Mouse (Mus musculus) midbrain, embryonic 12.5 days (tissue): ENCODE data around the gene Dnah7c. TPM values are rescaled to one million over a fixed set of nuclear protein-coding genes. Genes with fewer than 3 reads are reported as not detected.
"Not testable (repeated sequence)": the region's sequence is repeated elsewhere in the genome, so short reads cannot be mapped to it uniquely, and the experiment has no call there.

Source experiments
- ATAC-seq: fragments of 200-750 bp; cut with Nextera tagmentation; 2 replicates; pipeline ENCODE4 v1.8.0; 2017; ENCODE audit warnings: low read depth, moderate TSS enrichment, moderate library complexity; ENCODE audit not compliant: low FRiP score
- H3K27ac ChIP-seq: fragments of 300-500 bp; sonication (generic); replicated peaks from 2 replicates; pipeline ENCODE4 v1.5.1; 2016; ENCODE audit warnings: mild to moderate bottlenecking
- H3K27me3 ChIP-seq: fragments of 300-500 bp; sonication (generic); 2 replicates; pipeline ENCODE4 v1.6.1; 2016; ENCODE audit warnings: mild to moderate bottlenecking
- H3K36me3 ChIP-seq: fragments of 300-500 bp; sonication (generic); 2 replicates; pipeline ENCODE4 v1.6.1; 2016
- H3K4me1 ChIP-seq: fragments of 300-500 bp; sonication (generic); 2 replicates; pipeline ENCODE4 v1.6.1; 2016
- H3K4me2 ChIP-seq: fragments of 300-500 bp; sonication (generic); replicated peaks from 2 replicates; pipeline ENCODE4 v1.6.1; 2016; ENCODE audit warnings: mild to moderate bottlenecking, moderate library complexity
- H3K4me3 ChIP-seq: fragments of 300-500 bp; sonication (generic); 2 replicates; pipeline ENCODE4 v1.5.1; 2016; ENCODE audit warnings: mild to moderate bottlenecking
- H3K9ac ChIP-seq: fragments of 300-500 bp; sonication (generic); replicated peaks from 2 replicates; pipeline ENCODE4 v1.6.1; 2016; ENCODE audit warnings: mild to moderate bottlenecking, moderate library complexity
- H3K9me3 ChIP-seq: fragments of 300-500 bp; sonication (generic); 2 replicates; pipeline ENCODE4 v1.6.1; 2016; ENCODE audit warnings: mild to moderate bottlenecking
- WGBS: fragments of 180-500 bp; shearing (Covaris S2); methylation state at CpG from one replicate; pipeline ENCODE4 v1.1.7; 2016; 5-methylcytosine and 5-hydroxymethylcytosine counted together
- polyA plus RNA-seq: library from polyadenylated mRNA; unstranded; fragments of >200 nt; fragmentation: Nextera tagmentation; extraction: Ambion mirVana; gene quantifications from 2 replicates; pipeline ENCODE4 v1.2.1, GENCODE M21; 2016

Dnah7c gene
- polyA plus RNA-seq, result 0.13 and 0.37 TPM in 2 replicates

DNA sequence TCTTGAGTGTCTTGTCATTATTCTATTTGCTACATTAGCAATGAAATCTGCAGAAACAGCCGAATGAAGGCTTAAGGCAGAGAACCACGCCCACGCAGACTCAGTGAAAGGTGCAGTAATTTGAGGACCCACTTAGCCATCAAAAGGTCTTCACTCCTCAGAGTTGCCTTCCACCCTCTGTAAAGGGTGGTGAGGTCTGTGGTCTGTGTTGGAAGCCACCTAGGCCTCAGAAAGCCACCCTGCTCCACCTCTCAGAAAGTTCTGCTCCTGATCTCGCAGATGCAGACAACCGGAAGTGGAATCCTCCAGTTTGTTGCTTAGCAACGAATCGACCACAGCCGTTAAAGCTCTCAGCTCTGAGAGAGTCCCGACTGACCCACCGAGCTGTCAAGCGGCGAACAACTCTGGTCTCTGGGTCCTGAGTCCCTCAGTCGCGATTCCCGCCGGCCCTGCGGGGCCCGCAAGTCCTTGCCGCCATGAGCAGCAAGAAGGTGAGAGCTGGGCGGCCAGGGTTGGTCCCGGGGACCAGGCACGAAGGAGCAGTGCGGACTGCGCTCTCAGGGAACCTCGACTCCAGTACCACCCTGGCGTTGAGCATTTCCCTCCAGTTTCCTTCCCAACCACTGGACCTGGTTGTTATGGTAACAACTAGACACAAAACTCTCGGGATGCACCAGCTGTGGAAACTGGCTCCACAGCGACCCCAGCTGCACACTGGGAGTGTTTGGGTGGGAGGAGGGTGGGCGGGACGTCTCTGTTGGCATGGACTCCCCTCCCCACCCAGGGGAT lies at the start of gene Dnah7c:
Gene Dnah7c, plus strand, starts transcription at position 456 of the 789 bp plus-strand sequence.
- Histone ChIP-seq H3K9me3 (no peaks in the 10 kb centered on the region), H3K4me2 (peak within 1 kb of the TSS; percentile 73), H3K4me1 (no peaks in the 10 kb centered on the region), H3K27me3 (no peaks in the 10 kb centered on the region), H3K36me3 (no peaks in the 10 kb centered on the region), H3K27ac (no peak within 1 kb of the TSS), H3K9ac (peak within 1 kb of the TSS; percentile 46; the same call in 1 of the 2 replicates), H3K4me3 (peak within 1 kb of the TSS; percentile 54)
- 9% methylated on average over 30 of the region's 30 CpGs for WGBS
- peak; percentile 84 for ATAC-seq

DNA sequence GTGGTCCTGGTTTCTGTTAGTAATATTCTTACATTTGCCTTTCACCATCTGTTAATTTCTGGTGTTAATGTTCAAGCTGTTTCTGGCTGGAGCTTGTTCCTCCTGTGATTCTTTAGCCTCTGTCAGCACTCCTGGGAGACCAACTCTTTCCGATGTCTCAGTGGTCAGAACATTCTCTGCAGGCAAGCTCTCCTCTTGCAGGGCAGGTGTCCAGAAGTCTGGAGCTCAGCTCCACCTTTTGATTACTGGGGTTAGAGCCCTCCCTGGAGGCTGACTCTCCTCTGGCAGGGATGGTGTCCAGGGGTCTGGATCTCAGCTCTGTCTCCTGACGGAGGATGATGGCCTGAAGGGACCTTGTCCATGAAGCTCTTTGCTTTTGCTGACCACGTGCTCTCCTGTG lies 44.8 kb upstream of the Dnah7c start:
- not testable (repeated sequence) for H3K4me3 ChIP-seq, ATAC-seq, H3K9ac ChIP-seq, H3K27me3 ChIP-seq, H3K4me2 ChIP-seq, H3K27ac ChIP-seq, H3K36me3 ChIP-seq, H3K9me3 ChIP-seq, H3K4me1 ChIP-seq
- 95% methylated on average over 3 of the region's 3 CpGs for WGBS

DNA sequence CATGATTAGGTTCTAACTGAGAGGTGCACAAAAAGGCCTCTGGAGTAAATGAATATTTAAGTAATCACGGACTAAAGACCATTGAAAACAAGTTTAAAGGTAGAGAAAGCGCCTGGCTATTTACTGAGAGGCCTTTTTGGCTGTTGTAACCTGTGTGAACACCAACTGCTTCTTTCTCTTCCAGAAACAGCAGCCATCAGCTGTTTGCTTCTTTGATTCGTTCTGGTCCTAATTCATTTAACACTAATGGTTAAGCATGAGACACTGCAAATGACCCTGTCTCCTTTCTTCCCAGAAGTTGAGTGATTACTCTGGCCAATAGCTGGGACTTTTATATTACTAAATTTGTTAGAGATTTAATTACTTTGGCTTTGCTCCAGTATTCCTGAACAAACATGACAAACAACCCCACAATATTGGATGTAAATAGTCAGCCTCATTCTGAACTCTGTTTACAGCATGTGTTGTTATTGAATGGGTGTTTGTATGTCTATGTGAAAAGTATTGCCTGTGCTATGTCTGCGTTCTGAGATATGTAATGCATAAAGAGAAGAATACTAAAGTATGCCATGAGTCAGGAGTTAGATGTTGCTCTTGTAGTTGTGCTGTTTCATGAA lies 30.6 kb upstream of the Dnah7c start:
- not testable (repeated sequence) for ATAC-seq, H3K9ac ChIP-seq, H3K4me3 ChIP-seq, H3K27ac ChIP-seq, H3K4me1 ChIP-seq, H3K27me3 ChIP-seq, H3K4me2 ChIP-seq, H3K36me3 ChIP-seq, H3K9me3 ChIP-seq
- WGBS, result 69% methylated on average over 3 of the region's 4 CpGs

DNA sequence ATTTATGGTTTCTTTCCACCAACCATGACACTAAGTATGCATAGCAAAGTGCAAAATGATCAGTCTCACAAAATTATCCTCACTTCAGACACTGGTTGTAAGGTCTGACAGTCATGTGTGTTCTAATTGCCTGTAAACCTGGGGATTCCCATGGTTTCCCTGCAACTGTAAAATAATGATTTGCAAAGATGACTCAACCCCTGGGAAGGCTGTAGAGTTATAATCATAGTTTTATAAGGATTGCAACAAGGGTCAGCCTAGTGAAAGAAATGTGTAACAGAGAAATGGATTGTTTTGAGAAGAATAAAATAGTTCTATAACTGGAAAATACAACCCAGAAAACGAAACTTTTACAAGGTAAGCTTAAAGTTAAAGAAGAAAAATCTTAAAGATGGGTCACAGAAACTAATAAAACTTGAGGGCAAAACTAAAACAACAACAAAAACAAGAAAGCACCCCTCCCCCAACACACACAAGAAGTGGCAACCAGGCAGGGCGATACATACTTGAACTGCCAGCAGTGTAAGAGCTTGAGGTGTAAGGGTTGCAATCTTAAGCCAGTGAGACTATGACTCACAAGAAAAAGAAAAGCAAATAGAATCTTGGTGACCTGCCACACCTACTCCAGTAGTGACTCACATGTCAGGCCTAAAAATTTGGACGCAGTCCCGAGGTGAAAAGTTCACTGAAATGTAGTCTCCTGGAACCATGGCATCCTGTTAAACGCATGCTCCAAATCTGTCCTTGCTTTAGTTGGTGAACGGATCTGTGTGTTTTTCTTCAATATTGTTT lies 16.9 kb upstream of the Dnah7c start:
- Histone ChIP-seq H3K36me3 (no peaks in the 10 kb centered on the region), H3K4me2 (no peak overlapping the region), H3K27me3 (no peaks in the 10 kb centered on the region), H3K4me3 (no peak overlapping the region), H3K27ac (no peak overlapping the region), H3K9me3 (no peaks in the 10 kb centered on the region), H3K4me1 (no peaks in the 10 kb centered on the region), H3K9ac (no peak overlapping the region)
- no peak for ATAC-seq
- 90% methylated on average over 6 of the region's 6 CpGs for WGBS

DNA sequence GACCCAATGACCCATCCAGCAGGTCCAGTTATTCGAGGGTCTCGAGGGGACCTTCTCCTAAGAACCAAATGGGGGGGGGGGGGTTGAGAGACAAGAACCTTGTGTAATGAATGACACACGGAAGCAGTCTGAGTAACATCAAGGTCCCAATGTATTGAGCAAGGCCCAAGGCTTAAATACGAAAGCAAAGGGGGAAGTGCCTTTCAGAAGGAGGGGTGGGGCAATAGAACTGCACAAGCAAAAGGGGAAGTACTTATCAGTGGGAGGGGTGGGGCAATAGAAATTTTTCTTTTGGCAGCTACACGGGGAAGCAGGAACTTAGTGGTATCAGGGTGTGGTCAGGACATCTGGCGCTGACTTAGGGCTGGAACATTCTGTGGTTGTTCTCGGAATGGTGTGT lies 10.6 kb upstream of the Dnah7c start:
- not testable (repeated sequence) for H3K4me2 ChIP-seq, H3K36me3 ChIP-seq, H3K4me1 ChIP-seq, H3K9me3 ChIP-seq, H3K27me3 ChIP-seq, ATAC-seq, H3K4me3 ChIP-seq, H3K9ac ChIP-seq, H3K27ac ChIP-seq
- 90% methylated on average over 7 of the region's 7 CpGs for WGBS

DNA sequence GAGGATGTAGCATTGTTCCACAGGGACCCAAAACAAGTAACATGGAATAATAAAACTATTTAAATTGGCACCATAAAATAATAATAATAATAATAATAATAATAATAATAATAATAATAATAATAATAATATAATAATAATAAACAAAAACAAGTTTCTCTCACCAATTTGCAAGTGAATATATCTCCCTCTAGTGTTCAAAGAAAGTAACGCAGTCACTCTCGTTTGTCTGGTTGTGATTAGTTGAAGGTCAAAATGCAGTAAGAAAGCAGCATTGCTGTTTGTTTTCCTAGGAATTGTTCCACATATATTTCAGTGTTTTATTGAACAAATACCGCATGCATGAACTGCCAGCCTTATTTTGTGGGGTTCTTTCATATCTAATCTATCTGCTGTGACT lies 8.4 kb upstream of the Dnah7c start:
- not testable (repeated sequence) for H3K36me3 ChIP-seq, H3K4me1 ChIP-seq, H3K9ac ChIP-seq, H3K27ac ChIP-seq, H3K4me2 ChIP-seq, ATAC-seq, H3K9me3 ChIP-seq, H3K4me3 ChIP-seq, H3K27me3 ChIP-seq
- WGBS, result 22% methylated on average over 3 of the region's 3 CpGs

DNA sequence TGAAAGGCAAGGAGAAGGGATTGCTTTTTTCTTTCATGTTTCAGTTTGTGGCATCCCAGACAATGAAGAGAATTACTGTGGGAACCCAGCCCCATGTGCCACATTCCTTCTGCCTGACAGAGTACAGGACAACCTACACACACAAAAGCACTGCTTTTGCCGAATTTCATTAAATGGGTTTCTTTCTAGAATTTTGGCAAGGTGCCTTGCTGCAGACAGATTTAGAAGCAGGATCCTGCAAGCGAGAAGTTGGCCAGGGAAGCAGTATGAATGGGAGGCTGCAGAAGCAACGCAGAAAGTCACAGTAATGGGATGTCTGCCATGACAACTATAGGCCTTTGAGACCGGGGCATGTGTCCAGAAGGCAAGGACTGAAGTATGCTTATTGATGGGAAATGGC lies 6.4 kb upstream of the Dnah7c start:
- H3K4me2 ChIP-seq, result not testable (repeated sequence)

DNA sequence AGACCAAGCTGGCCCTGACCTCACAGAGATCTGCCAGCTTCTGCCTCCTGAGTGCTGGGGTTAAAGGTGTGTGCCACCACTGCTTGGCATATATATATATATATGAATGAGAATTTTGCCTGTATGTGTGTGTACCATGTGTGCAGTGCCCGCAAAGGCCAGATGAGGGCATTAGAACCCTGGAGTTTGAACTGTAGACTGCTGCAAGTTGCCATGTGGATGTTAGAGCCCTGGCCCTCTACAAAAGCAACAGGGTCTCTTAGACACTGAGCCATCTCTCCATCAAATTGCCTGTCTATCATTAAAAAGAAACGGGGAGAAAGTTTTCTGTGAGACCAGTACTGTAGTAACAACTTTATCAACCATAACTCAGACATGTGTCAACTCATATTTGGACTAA lies 3.0 kb downstream of the Dnah7c start:
- Histone ChIP-seq H3K27me3 (no peaks in the 10 kb centered on the region), H3K4me2 (no peak overlapping the region), H3K9me3 (no peaks in the 10 kb centered on the region), H3K4me1 (no peaks in the 10 kb centered on the region), H3K4me3 (no peak overlapping the region), H3K9ac (no peak overlapping the region), H3K36me3 (no peaks in the 10 kb centered on the region), H3K27ac (no peak overlapping the region)
- no peak for ATAC-seq
- WGBS, result 78% methylated on average over 2 of the region's 2 CpGs

More for the DNA sequence above, 6.4 kb upstream of the Dnah7c start:
- not testable (repeated sequence) for H3K36me3 ChIP-seq, ATAC-seq, H3K4me3 ChIP-seq, H3K4me1 ChIP-seq, H3K27ac ChIP-seq, H3K9me3 ChIP-seq, H3K9ac ChIP-seq, H3K27me3 ChIP-seq
- 76% methylated on average over 4 of the region's 4 CpGs for WGBS

DNA sequence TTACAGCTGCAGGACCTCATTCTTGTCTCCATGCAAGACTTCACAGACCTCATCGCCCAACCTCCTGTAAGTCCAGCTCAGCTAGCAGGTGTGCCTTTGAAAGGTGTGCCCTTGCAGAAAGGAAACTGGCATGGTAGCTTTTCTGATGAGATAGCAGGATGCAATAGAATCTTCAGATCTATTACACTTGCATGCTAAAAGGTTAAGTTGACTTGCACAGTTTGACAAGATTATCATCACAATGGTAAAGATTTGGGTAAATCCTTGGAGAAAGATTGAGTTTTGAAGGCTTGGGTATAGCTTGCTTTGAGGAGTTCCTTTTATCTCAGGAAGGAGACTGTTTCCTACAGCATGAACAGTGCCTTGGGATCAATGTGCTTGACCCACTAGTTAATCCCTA lies 89.3 kb downstream of the Dnah7c start:
- 74% methylated on average over 1 of the region's 1 CpGs for whole genome bisulfite sequencing
- H3K4me3 ChIP-seq, H3K9me3 ChIP-seq, H3K9ac ChIP-seq, H3K36me3 ChIP-seq, ATAC-seq, H3K27ac ChIP-seq, H3K4me1 ChIP-seq, H3K27me3 ChIP-seq, H3K4me2 ChIP-seq: not testable (repeated sequence)

DNA sequence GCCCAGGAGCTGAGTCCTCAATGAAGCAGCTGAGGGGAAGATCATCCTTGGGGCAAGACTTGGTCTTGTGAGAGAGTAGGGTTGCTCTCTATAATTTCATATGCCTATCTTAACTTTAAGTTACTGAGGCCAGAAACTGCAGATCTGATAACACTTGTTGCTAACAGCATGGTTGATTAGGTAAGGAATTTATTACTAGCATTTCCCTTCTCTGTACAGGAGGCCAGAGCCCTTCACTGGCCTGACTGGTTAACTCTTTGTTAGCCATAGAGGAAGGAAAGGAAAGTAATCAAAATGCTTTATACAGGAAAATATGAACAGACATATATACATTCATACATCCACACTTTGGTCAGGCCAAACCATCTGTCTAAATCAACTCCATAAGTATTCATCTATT lies 95.6 kb downstream of the Dnah7c start:
- Histone ChIP-seq H3K9me3 (no peaks in the 10 kb centered on the region), H3K4me2 (no peak overlapping the region), H3K27ac (no peak overlapping the region), H3K36me3 (no peaks in the 10 kb centered on the region), H3K9ac (no peak overlapping the region), H3K4me3 (no peak overlapping the region), H3K4me1 (no peaks in the 10 kb centered on the region), H3K27me3 (no peaks in the 10 kb centered on the region)
- ATAC-seq, result no peak

DNA sequence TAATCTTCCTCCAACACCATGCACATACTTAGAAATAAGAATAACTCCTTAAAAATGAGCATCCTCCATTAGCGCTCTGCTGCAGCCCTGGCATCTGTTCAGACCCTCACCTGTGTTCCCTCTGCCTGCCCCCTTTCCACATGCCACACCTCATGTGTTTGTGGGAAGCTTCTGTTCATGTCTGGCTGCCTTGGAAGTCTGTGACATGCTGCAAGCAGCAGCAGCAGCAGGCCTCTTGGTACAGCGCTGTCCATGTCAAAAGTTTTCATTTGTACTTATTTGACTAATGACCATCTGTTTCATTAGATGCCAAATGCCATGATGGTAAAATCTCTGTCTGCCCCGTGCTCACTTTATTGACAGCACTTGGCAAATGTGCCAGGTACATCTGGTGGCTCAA lies 101.1 kb downstream of the Dnah7c start:
- not testable (repeated sequence) for H3K4me2 ChIP-seq, H3K9ac ChIP-seq, H3K27ac ChIP-seq, ATAC-seq, H3K4me1 ChIP-seq, H3K36me3 ChIP-seq, H3K27me3 ChIP-seq, H3K4me3 ChIP-seq, H3K9me3 ChIP-seq
- 52% methylated on average over 3 of the region's 3 CpGs for WGBS

DNA sequence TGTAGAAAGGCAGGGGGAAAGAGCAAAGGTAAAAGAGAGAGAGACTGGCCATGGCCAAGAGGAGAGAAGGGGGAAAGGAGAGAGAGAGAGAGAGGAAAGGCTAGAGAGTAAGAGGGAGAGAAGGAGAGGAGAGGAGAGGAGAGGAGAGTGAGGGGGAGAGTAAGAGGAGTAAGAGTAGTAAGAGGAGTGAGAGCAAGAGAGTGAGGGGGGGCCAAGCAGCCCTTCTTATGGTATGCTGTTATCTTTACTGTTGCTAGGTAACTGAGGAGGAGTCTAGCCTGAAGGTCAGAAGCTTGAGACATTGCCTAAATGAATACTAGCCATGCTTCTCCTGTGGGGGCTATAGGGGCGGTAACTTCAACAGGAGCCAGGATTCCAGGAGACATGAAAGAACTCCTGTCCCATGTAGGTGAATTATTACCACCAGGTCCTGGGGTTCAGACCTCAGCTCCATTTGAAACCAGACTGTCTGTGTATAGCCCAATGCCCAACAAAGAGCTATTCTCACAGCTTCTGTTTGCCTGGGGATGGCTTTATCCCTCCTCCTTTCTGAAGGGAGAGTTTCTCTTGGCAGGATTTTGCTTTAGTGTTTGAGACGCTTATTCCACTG lies 119.5 kb downstream of the Dnah7c start:
- Histone ChIP-seq H3K9me3 (no peaks in the 10 kb centered on the region), H3K36me3 (no peaks in the 10 kb centered on the region), H3K27me3 (no peaks in the 10 kb centered on the region), H3K4me2 (no peak overlapping the region), H3K4me3 (no peak overlapping the region), H3K27ac (no peak overlapping the region), H3K9ac (no peak overlapping the region), H3K4me1 (no peaks in the 10 kb centered on the region)
- WGBS, result 85% methylated on average over 2 of the region's 2 CpGs
- ATAC-seq, result no peak
